Mouse (Mus musculus) spleen, adult 10 weeks (tissue): Measurements from ENCODE around the gene Tmem8b. TPM values are rescaled to one million over a fixed set of nuclear protein-coding genes. Genes with fewer than 3 reads are reported as not detected.

ENCODE experiments used
- polyA plus RNA-seq: library from polyadenylated mRNA; stranded (reverse); fragments of 350-450 nt; fragmentation: Illumina TruSeq; extraction: RNeasy Lipid Tissue Mini Kit (QIAGEN cat#74804); gene quantifications from one replicate; pipeline ENCODE4 v1.2.3, GENCODE M21; 2015; ENCODE audit warnings: low replicate concordance; ENCODE audit not compliant: insufficient read depth

Gene Tmem8b
- polyA plus RNA-seq = 2.1 TPM

GRCm38 (mm10) chr4:43668782-43669427 lies at the start of gene Tmem8b, which contains the start of gene Fam221b:
Gene Tmem8b (plus strand): TSS chr4:43668971.
Gene Fam221b (minus strand): TSS chr4:43669145.

DNA sequence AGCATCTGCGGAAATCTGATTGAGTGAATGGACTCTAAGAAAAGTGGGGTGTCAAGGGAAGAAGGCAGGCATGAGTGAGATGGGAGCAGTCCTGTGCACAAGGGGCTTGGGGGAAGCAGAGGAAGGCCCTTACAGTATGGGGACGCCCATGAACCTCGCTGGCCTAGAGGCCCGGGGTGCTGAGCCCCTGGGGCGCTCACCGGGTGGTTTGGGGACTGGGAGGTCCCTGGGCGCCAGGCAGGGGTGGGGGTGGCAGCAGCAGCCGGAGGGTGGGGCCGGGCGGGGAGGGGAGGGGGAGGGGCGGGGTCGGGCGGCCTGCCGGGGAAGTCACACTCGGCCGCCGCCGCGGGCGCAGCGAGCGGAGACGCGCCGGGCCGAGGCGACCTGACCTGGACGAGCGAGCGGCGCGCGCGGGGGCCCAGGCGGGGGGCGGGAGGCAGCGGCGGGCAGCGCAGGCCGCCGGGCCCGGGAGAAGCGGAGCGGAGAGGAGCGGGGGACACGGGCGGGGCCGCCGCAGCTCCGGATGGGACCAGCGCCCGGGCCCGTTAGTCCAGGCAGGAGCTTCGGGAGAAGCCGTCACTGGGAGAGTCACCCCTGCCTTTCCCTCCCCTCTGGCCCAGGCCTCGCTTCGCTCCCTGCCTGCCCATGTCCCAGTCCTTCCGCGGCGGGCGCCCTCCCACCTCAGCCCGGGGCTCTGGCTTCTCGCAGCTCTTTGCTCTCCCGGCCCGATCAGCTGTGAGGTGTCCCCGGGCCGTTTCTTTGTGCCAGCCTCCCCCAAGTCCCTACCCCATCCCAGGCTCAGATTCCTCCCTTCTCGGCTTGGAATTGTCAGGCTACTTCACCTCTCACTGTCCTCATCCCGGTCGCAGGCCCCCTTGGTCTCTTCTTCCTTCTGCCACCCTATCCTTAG lies 37.5 kb upstream of the Tmem8b start, which contains the start of gene Npr2:
Gene Npr2, plus strand, starts transcription at position 890 of the 910 bp plus-strand sequence.

GRCm38 (mm10) chr4:43653161-43654015 lies 15.4 kb upstream of the Tmem8b start, which contains the start of gene Spag8:
Gene Spag8 (minus strand): TSS chr4:43653594.

DNA sequence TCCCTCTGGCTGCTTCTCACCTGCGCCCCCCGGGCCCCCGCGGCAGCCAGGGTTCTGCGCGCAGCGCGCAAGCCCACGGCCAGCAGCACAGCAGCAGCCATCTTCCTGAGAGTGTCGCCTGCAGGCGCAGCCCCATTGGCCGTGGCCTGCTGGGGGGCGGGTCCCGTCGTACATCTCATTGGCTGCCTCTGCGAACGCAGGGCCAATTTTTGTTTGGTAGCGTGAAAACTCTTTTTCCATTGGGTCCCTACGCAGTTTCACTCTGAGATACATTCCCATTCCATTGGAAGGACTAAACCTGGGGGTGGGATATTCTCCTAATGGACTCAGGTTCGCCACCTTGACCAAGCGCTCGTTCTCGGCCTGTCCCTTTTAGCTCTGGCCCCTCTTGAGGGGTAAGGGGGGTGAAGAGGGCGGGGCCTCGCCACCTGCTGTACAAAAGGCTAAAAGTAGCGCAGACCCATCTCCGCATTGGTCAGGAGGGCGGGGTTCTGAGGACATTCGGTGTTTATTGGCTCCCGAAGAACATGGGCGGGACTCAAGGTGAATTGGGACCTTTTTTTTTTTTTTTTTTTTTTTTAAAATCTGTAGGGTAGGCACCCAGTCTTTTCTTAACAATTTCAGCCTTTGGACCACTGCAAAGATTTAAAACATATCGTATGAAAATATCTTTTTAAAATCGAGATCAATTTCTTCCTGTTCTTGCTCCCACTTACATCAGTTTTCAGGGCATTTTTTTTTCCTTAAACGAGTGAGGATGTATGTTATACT lies 12.2 kb upstream of the Tmem8b start, which contains the start of gene Hint2:
Gene Hint2, minus strand, starts transcription at position 128 of the 771 bp plus-strand sequence.

DNA sequence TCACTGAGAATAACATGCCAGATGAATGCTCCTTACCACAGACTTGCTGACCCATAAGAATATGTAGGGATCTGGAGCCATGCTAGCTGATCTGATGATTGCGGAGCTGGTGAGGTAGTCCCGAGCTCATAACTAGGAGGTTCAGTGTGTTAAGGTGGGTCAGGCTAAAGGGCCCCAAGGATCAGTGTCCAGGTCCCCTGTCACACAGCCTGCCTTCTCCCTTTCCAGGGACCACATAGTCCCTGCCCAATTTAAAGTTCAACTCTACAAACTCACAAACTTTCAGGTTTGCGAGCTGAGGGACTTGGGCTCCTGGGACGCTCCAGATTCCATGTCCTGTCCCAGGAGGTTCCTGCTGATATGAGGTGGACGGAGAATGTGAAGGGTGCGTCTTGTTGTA lies 31.9 kb downstream of the Tmem8b start, which contains the start of gene Olfr70:
Gene Olfr70, minus strand, starts transcription at position 101 of the 400 bp plus-strand sequence.

DNA sequence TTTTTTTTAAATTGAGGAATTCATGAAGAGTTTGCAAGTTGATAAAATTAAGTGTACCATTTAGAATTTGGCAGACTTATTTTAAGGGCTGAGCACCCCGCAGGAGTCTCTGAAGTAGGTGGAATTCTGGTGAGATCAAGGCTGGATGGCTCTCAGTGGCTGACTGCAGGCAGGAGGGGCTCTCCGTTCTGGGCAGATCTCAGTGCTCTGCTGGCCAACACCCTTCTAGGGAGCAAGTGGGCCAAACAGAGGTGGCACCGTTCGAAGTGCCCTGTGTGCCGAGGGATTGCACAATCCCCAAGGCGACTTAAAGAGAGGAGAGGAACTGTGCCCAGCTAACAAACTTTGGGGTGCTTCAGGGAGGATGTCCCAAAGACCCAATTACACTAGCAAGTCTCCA lies 41.1 kb downstream of the Tmem8b start, which contains the start of gene Olfr71:
Gene Olfr71, minus strand, starts transcription at position 387 of the 400 bp plus-strand sequence.

GRCm38 (mm10) chr4:43726995-43727394 lies 58.2 kb downstream of the Tmem8b start, which contains the start of gene Hrct1:
Gene Hrct1 (plus strand): TSS chr4:43727188.

DNA sequence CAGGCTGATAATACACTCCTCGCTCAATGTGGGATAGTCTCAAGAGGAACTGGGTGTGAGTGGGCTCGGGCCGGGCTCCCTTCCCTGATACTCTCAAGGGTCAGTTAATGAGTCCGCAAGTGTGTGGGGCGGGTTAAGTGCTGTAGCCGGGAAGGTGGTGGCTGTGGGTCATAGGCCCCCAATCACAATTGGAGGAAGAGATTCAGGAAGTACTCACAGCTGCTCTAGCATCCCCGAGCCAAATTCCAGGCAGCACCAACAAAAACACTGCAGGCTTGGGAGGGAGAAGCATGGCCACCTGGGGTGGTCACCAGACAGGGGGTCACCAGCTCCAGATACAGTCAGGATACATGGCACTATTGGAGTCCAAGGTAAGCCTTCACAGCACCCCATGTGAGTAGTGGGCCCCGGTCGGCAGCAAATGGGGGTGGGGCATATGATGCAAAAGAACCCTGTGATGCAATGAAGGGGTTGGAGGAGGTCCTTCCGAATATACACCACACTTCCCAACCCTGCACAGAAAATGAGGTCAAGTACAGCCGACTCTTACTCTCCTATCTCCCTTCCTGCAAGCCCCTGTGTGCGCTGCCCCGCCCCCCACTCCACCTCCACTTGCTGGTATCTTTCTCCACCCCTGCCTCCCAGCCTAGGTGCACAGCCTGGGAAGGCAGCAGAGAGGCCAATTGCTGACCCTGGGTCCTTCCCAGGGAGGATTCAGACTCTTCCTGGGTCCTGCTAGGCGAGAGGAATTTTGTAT lies 61.2 kb downstream of the Tmem8b start, which contains the start of gene Spaar:
Gene Spaar, plus strand, starts transcription at position 241 of the 757 bp plus-strand sequence.

Other genes starting within 250 kb of the Tmem8b start
- gene Fam166b, start 239.8 kb upstream of the Tmem8b start, polyA plus RNA-seq = not detected
- gene Tesk1, start 227.0 kb upstream of the Tmem8b start, polyA plus RNA-seq = 6.2 TPM
- gene Cd72, start 214.3 kb upstream of the Tmem8b start, polyA plus RNA-seq = 389 TPM
- 11.4 TPM for gene Sit1, start 185.2 kb upstream of the Tmem8b start, polyA plus RNA-seq
- gene Ccdc107, start 176.1 kb upstream of the Tmem8b start, polyA plus RNA-seq = 47.6 TPM
- 9.4 TPM for gene Arhgef39, start 169.3 kb upstream of the Tmem8b start, polyA plus RNA-seq
- 2.7 TPM for gene Car9, start 162.0 kb upstream of the Tmem8b start, polyA plus RNA-seq
- gene Tpm2, start 145.2 kb upstream of the Tmem8b start, polyA plus RNA-seq = 31.3 TPM
- 64.5 TPM for gene Creb3, start 106.6 kb upstream of the Tmem8b start, polyA plus RNA-seq
- gene Tln1, start 106.3 kb upstream of the Tmem8b start, polyA plus RNA-seq = 194 TPM
- gene Rgp1, start 90.3 kb upstream of the Tmem8b start, polyA plus RNA-seq = 28.8 TPM
- gene Gba2, start 90.1 kb upstream of the Tmem8b start, polyA plus RNA-seq = 24.6 TPM
- gene Msmp, start 84.5 kb upstream of the Tmem8b start, polyA plus RNA-seq = 0.37 TPM
- 10.0 TPM for gene Npr2, start 37.0 kb upstream of the Tmem8b start, polyA plus RNA-seq
- gene Spag8, start 15.4 kb upstream of the Tmem8b start, polyA plus RNA-seq = not detected
- gene Hint2, start 12.5 kb upstream of the Tmem8b start, polyA plus RNA-seq = 23.5 TPM
- 0.07 TPM for gene Fam221b, start 174 bp downstream of the Tmem8b start, polyA plus RNA-seq
- gene Olfr70, start 31.8 kb downstream of the Tmem8b start, polyA plus RNA-seq = not detected
- not detected for gene Olfr71, start 41.3 kb downstream of the Tmem8b start, polyA plus RNA-seq
- 0.28 TPM for gene Hrct1, start 58.2 kb downstream of the Tmem8b start, polyA plus RNA-seq
- 0.07 TPM for gene Spaar, start 61.1 kb downstream of the Tmem8b start, polyA plus RNA-seq
- gene Olfr159, start 102.0 kb downstream of the Tmem8b start, polyA plus RNA-seq = not detected
- gene Olfr156, start 154.9 kb downstream of the Tmem8b start, polyA plus RNA-seq = not detected
- gene Olfr157, start 171.2 kb downstream of the Tmem8b start, polyA plus RNA-seq = not detected
- not detected for gene Olfr155, start 182.6 kb downstream of the Tmem8b start, polyA plus RNA-seq
- 8.0 TPM for gene Reck, start 206.6 kb downstream of the Tmem8b start, polyA plus RNA-seq